Mouse (Mus musculus) myocyte (in vitro differentiated cells): ENCODE measurements around the gene Ssbp2. TPM values are rescaled to one million over a fixed set of nuclear protein-coding genes. Genes with fewer than 3 reads are reported as not detected.

Experiments
- H3K27me3 ChIP-seq: one replicate; pipeline ENCODE4 v1.6.1; 2011; ENCODE audit not compliant: control insufficient read depth, insufficient read depth, insufficient read length
- H3K36me3 ChIP-seq: one replicate; pipeline ENCODE4 v1.6.1; 2011; ENCODE audit not compliant: control insufficient read depth, insufficient read depth
- H3K4me2 ChIP-seq: one replicate; pipeline ENCODE4 v1.6.1; 2011; ENCODE audit warnings: low read depth, control low read depth
- H3K4me3 ChIP-seq: one replicate; pipeline ENCODE4 v1.5.1; 2011; ENCODE audit warnings: mild to moderate bottlenecking, control low read depth, moderate library complexity
- H3K79me2 ChIP-seq: one replicate; pipeline ENCODE4 v1.6.1; 2011; ENCODE audit not compliant: control insufficient read depth, insufficient read depth
- H3ac ChIP-seq: one replicate; pipeline ENCODE4 v1.6.1; 2011; ENCODE audit not compliant: control insufficient read depth, insufficient read length
- CEBPB ChIP-seq: IDR thresholded peaks from 2 replicates; pipeline ENCODE4 v1.6.1; 2011; ENCODE audit warnings: mild to moderate bottlenecking, moderate library complexity; ENCODE audit not compliant: poor library complexity, insufficient read depth, severe bottlenecking
- E2F4 ChIP-seq: IDR thresholded peaks from one replicate; pipeline ENCODE4 v1.6.1; 2011; ENCODE audit warnings: mild to moderate bottlenecking, control low read depth, moderate library complexity; ENCODE audit not compliant: insufficient read depth
- MAX ChIP-seq: IDR thresholded peaks from one replicate; pipeline ENCODE4 v1.6.1; 2011; ENCODE audit warnings: low read depth, mild to moderate bottlenecking, control low read depth
- MYOD1 ChIP-seq, 3 experiments: IDR thresholded peaks; one replicate each; pipeline ENCODE4 v1.6.1; 2011; ENCODE audit warnings: control low read depth in 2 of 3, low read depth in 2 of 3, mild to moderate bottlenecking in 2 of 3, moderate library complexity in 1 of 3; ENCODE audit not compliant: insufficient read length in 2 of 3, control insufficient read depth in 1 of 3
- MYOG ChIP-seq, 3 experiments: IDR thresholded peaks; one replicate each; pipeline ENCODE4 v1.6.1; 2011; ENCODE audit warnings: control low read depth in 2 of 3, low read depth in 2 of 3, mild to moderate bottlenecking in 2 of 3; ENCODE audit not compliant: insufficient read length in 2 of 3, control insufficient read depth in 1 of 3, insufficient read depth in 1 of 3
- POLR2A ChIP-seq: IDR thresholded peaks from one replicate; pipeline ENCODE4 v1.6.1; 2011; ENCODE audit warnings: low read depth, mild to moderate bottlenecking, control low read depth, moderate library complexity; ENCODE audit not compliant: insufficient read length
- POLR2AphosphoS2 ChIP-seq: IDR thresholded peaks from one replicate; pipeline ENCODE4 v1.6.1; 2011; ENCODE audit warnings: low read depth, control low read depth; ENCODE audit not compliant: insufficient read length
- REST ChIP-seq: IDR thresholded peaks from one replicate; pipeline ENCODE4 v1.6.1; 2011; ENCODE audit warnings: mild to moderate bottlenecking, control low read depth, moderate library complexity; ENCODE audit not compliant: insufficient read depth, insufficient read length
- SRF ChIP-seq: IDR thresholded peaks from one replicate; pipeline ENCODE4 v1.6.1; 2011; ENCODE audit warnings: low read depth; ENCODE audit not compliant: control insufficient read depth, insufficient read length
- TCF12 ChIP-seq: IDR thresholded peaks from one replicate; pipeline ENCODE4 v1.6.1; 2011; ENCODE audit warnings: mild to moderate bottlenecking, control low read depth; ENCODE audit not compliant: poor library complexity, insufficient read depth, severe bottlenecking
- TCF3 ChIP-seq: IDR thresholded peaks from one replicate; pipeline ENCODE4 v1.6.1; 2011; ENCODE audit warnings: low read depth, control low read depth; ENCODE audit not compliant: insufficient read length
- USF1 ChIP-seq: IDR thresholded peaks from one replicate; pipeline ENCODE4 v1.6.1; 2011; ENCODE audit warnings: low read depth, mild to moderate bottlenecking, control low read depth, moderate library complexity
- polyA plus RNA-seq: library from polyadenylated mRNA; unstranded; fragments of >200 nt; fragmentation: generic; extraction: Trizol; gene quantifications from one replicate; pipeline ENCODE4 v1.2.1, GENCODE M21; 2012; ENCODE audit warnings: missing spikeins

Gene Ssbp2
- polyA plus RNA-seq, 1 experiment: 52.1 TPM

DNA sequence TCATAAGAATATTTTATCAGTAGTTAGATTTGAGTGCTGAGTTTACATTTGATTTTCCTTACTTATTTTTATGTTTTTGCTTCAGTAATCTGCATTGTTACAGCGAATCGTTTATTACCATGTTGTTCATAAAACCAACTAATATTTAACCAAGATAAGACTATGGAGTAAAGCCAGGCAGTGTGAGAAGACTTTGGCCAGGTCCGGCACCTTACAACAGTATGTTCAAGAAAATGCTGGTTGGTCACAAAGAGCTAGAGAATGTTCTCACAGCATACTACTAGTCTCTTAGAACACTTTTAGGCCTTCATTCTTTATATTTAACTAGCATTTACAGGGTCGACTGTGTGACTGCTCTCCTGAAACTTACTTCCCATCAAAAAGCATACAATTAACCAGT is 152.5 kb downstream of the Ssbp2 start:
- H3ac ChIP-seq: no peak overlapping the region
- no peaks in the 10 kb centered on the region for H3K79me2 ChIP-seq
- H3K36me3 ChIP-seq: no peaks in the 10 kb centered on the region
- no peaks in the 10 kb centered on the region for H3K27me3 ChIP-seq
- no peak overlapping the region for H3K4me2 ChIP-seq
- TF ChIP-seq REST: no peak
- no peak for TF ChIP-seq MAX
- no peak for TF ChIP-seq MYOD1 (IDR thresholded peaks at IDR 0.05; ENCODE audit: control insufficient read depth in 1 of 3, insufficient read length in 2 of 3, low read depth in 2 of 3)
- H3K4me3 ChIP-seq: no peak overlapping the region

GRCm38 (mm10) chr13:91616050-91616449 is 156.0 kb downstream of the Ssbp2 start:
- TF ChIP-seq CEBPB: no peak
- TF ChIP-seq MYOD1 (IDR thresholded peaks at IDR 0.05; ENCODE audit: control insufficient read depth in 1 of 3, insufficient read length in 2 of 3, low read depth in 2 of 3): no peak
- TF ChIP-seq REST: no peak
- TF ChIP-seq USF1: no peak
- TF ChIP-seq TCF12: no peak
- no peak for TF ChIP-seq POLR2AphosphoS2
- TF ChIP-seq E2F4: no peak
- no peak for TF ChIP-seq MAX
- no peak for TF ChIP-seq POLR2A
- TF ChIP-seq SRF: no peak
- TF ChIP-seq TCF3: no peak

GRCm38 (mm10) chr13:91616876-91617275 is 156.8 kb downstream of the Ssbp2 start:
- Histone ChIP-seq H3K79me2 (no peaks in the 10 kb centered on the region), H3ac (no peak overlapping the region), H3K27me3 (no peaks in the 10 kb centered on the region), H3K4me2 (no peak overlapping the region), H3K36me3 (no peaks in the 10 kb centered on the region), H3K4me3 (no peak overlapping the region)
- TF ChIP-seq MYOG (IDR thresholded peaks at IDR 0.05; ENCODE audit: control insufficient read depth in 1 of 3, insufficient read depth in 1 of 3, insufficient read length in 2 of 3, low read depth in 2 of 3) (no peak), CEBPB (no peak), POLR2A (no peak), TCF3 (no peak), SRF (no peak), USF1 (no peak), REST (no peak), MYOD1 (IDR thresholded peaks at IDR 0.05; ENCODE audit: control insufficient read depth in 1 of 3, insufficient read length in 2 of 3, low read depth in 2 of 3) (no peak), TCF12 (no peak), E2F4 (no peak), POLR2AphosphoS2 (no peak), MAX (no peak)

More at GRCm38 (mm10) chr13:91616050-91616449, 156.0 kb downstream of the Ssbp2 start:
- Histone ChIP-seq H3K27me3 (no peaks in the 10 kb centered on the region), H3K4me2 (no peak overlapping the region), H3K4me3 (no peak overlapping the region), H3ac (no peak overlapping the region), H3K36me3 (no peaks in the 10 kb centered on the region), H3K79me2 (no peaks in the 10 kb centered on the region)

GRCm38 (mm10) chr13:91619431-91619830 is 159.3 kb downstream of the Ssbp2 start:
- TF ChIP-seq SRF: no peak
- no peak for TF ChIP-seq CEBPB
- TF ChIP-seq TCF3: no peak
- TF ChIP-seq MYOD1 (IDR thresholded peaks at IDR 0.05; ENCODE audit: control insufficient read depth in 1 of 3, insufficient read length in 2 of 3, low read depth in 2 of 3): no peak
- no peak for TF ChIP-seq E2F4
- TF ChIP-seq REST: no peak
- no peak for TF ChIP-seq MYOG (IDR thresholded peaks at IDR 0.05; ENCODE audit: control insufficient read depth in 1 of 3, insufficient read depth in 1 of 3, insufficient read length in 2 of 3, low read depth in 2 of 3)
- TF ChIP-seq TCF12: no peak
- no peak for TF ChIP-seq USF1
- TF ChIP-seq POLR2A: no peak
- TF ChIP-seq MAX: no peak
- no peak overlapping the region for H3K4me2 ChIP-seq
- H3K27me3 ChIP-seq: no peaks in the 10 kb centered on the region
- H3ac ChIP-seq: no peak overlapping the region
- no peak overlapping the region for H3K4me3 ChIP-seq
- H3K36me3 ChIP-seq: no peaks in the 10 kb centered on the region
- H3K79me2 ChIP-seq: no peaks in the 10 kb centered on the region

- Histone ChIP-seq H3ac (no peak overlapping the region), H3K4me2 (no peak overlapping the region), H3K27me3 (no peaks in the 10 kb centered on the region), H3K79me2 (no peaks in the 10 kb centered on the region), H3K36me3 (no peaks in the 10 kb centered on the region), H3K4me3 (no peak overlapping the region)
- TF ChIP-seq MYOD1 (IDR thresholded peaks at IDR 0.05; ENCODE audit: control insufficient read depth in 1 of 3, insufficient read length in 2 of 3, low read depth in 2 of 3): no peak
- TF ChIP-seq MYOG (IDR thresholded peaks at IDR 0.05; ENCODE audit: control insufficient read depth in 1 of 3, insufficient read depth in 1 of 3, insufficient read length in 2 of 3, low read depth in 2 of 3): no peak
- no peak for TF ChIP-seq CEBPB
- TF ChIP-seq REST: no peak
- TF ChIP-seq POLR2A: no peak
- TF ChIP-seq TCF12: no peak
- TF ChIP-seq SRF: no peak
Measured at GRCm38 (mm10) chr13:91620541-91620940, 160.5 kb downstream of the Ssbp2 start.
